Mouse (Mus musculus) small intestine, adult 2 months (tissue): ENCODE data around the gene Akap6.

Experiments used
- CTCF ChIP-seq: fragments of 200-500 bp; IDR thresholded peaks from 2 replicates; pipeline ENCODE4 v1.5.1; 2012; ENCODE audit warnings: low read depth, mild to moderate bottlenecking, control low read depth, inconsistent platforms, low read length, moderate library complexity, mixed read lengths; ENCODE audit not compliant: insufficient replicate concordance, insufficient read length; ENCODE audit errors: extremely low read depth
- POLR2A ChIP-seq: fragments of 200-500 bp; IDR thresholded peaks from 2 replicates; pipeline ENCODE4 v1.6.1; 2012; ENCODE audit warnings: low read depth, mild to moderate bottlenecking, control low read depth, inconsistent platforms, low read length, moderate library complexity

DNA sequence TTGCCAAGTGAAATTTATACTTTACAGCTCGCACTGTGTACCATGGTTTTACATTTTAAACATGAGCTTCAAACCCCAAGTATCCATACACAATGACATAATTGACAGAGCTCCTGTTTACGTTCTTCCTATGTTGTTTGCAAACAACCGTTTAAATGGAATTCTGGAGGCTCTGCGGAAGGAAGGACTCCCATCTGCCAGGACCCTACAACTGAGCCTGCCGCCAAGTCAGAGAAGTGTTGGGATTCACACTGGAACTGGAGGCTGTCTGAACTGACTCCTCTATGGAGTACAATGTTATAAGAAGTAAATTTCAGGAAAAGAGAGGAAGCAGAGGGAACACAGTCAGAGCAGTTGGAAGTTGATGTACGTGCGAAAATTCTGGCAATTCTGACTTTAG, 72.7 kb downstream of the Akap6 start:
- TF ChIP-seq CTCF (no peak), POLR2A (no peak)
